Mouse (Mus musculus) embryonic facial prominence, embryonic 15.5 days (tissue): ENCODE measurements around the gene Kcna5. TPM values are rescaled to one million over a fixed set of nuclear protein-coding genes. Genes with fewer than 3 reads are reported as not detected.

ENCODE experiments used
- ATAC-seq: fragments of 200-750 bp; cut with Nextera tagmentation; 2 replicates; pipeline ENCODE4 v1.8.0; 2017; ENCODE audit warnings: low read depth, moderate TSS enrichment; ENCODE audit not compliant: insufficient number of reproducible peaks, low FRiP score, low TSS enrichment
- H3K27ac ChIP-seq: fragments of 300-500 bp; sonication (generic); replicated peaks from 2 replicates; pipeline ENCODE4 v1.5.1; 2015; ENCODE audit warnings: mild to moderate bottlenecking, inconsistent platforms
- H3K27me3 ChIP-seq: fragments of 300-500 bp; sonication (generic); 2 replicates; pipeline ENCODE4 v1.6.1; 2015; ENCODE audit warnings: inconsistent platforms
- H3K36me3 ChIP-seq: fragments of 300-500 bp; sonication (generic); 2 replicates; pipeline ENCODE4 v1.6.1; 2015; ENCODE audit warnings: mild to moderate bottlenecking, inconsistent platforms
- H3K4me1 ChIP-seq: fragments of 300-500 bp; sonication (generic); 2 replicates; pipeline ENCODE4 v1.6.1; 2015; ENCODE audit warnings: inconsistent platforms
- H3K4me2 ChIP-seq: fragments of 300-500 bp; sonication (generic); replicated peaks from 2 replicates; pipeline ENCODE4 v1.6.1; 2015; ENCODE audit warnings: mild to moderate bottlenecking, inconsistent platforms
- H3K4me3 ChIP-seq: fragments of 300-500 bp; sonication (generic); replicated peaks from 2 replicates; pipeline ENCODE4 v1.5.1; 2015; ENCODE audit warnings: mild to moderate bottlenecking, inconsistent platforms
- H3K9ac ChIP-seq: fragments of 300-500 bp; sonication (generic); 2 replicates; pipeline ENCODE4 v1.6.1; 2015; ENCODE audit warnings: inconsistent platforms
- H3K9me3 ChIP-seq: fragments of 300-500 bp; sonication (generic); replicated peaks from 2 replicates; pipeline ENCODE4 v1.6.1; 2016; ENCODE audit warnings: inconsistent platforms
- WGBS: fragments of 180-500 bp; shearing (Covaris S2); methylation state at CpG from one replicate; pipeline ENCODE4 v1.1.7; 2015; 5-methylcytosine and 5-hydroxymethylcytosine counted together
- polyA plus RNA-seq: library from polyadenylated mRNA; unstranded; fragments of >200 nt; fragmentation: Nextera tagmentation; extraction: Ambion mirVana; gene quantifications from 2 replicates; pipeline ENCODE4 v1.2.1, GENCODE M21; 2015

Kcna5 gene
- polyA plus RNA-seq, 1 experiment from 2014 or later = 7.7 TPM

- H3K9ac ChIP-seq = no peak overlapping the region
- H3K4me1 ChIP-seq = 0 out of 2 replicates have a peak, but pooled peaks cover 4% of the 10 kb centered on the region
- WGBS = 92% methylated on average over 6 of the region's 6 CpGs
- H3K9me3 ChIP-seq = no peaks in the 10 kb centered on the region
- H3K36me3 ChIP-seq = no peaks in the 10 kb centered on the region
- no peak overlapping the region for H3K4me2 ChIP-seq
- H3K27ac ChIP-seq = no peak overlapping the region
- no peak for ATAC-seq
- H3K4me3 ChIP-seq = no peak overlapping the region
- H3K27me3 ChIP-seq = no peaks in the 10 kb centered on the region; the same call in none of the 2 replicates
These were observed 34.2 kb downstream of the Kcna5 start for GRCm38 (mm10) chr6:126500985-126501384.

- Histone ChIP-seq H3K9ac (no peak overlapping the region), H3K27me3 (no peaks in the 10 kb centered on the region; the same call in none of the 2 replicates), H3K4me3 (no peak overlapping the region), H3K27ac (no peak overlapping the region), H3K36me3 (no peaks in the 10 kb centered on the region), H3K4me1 (0 out of 2 replicates have a peak, but pooled peaks cover 4% of the 10 kb centered on the region), H3K4me2 (no peak overlapping the region), H3K9me3 (no peaks in the 10 kb centered on the region)
- ATAC-seq = no peak
- WGBS = 14% methylated on average over 8 of the region's 8 CpGs
These were observed 35.1 kb downstream of the Kcna5 start for GRCm38 (mm10) chr6:126500088-126500487.

GRCm38 (mm10) chr6:126497878-126498277, 37.3 kb downstream of the Kcna5 start:
- Histone ChIP-seq H3K36me3 (no peaks in the 10 kb centered on the region), H3K4me2 (no peak overlapping the region), H3K27ac (no peak overlapping the region), H3K27me3 (no peaks in the 10 kb centered on the region; the same call in none of the 2 replicates), H3K9me3 (no peaks in the 10 kb centered on the region), H3K9ac (no peak overlapping the region), H3K4me1 (0 out of 2 replicates have a peak, but pooled peaks cover 4% of the 10 kb centered on the region), H3K4me3 (no peak overlapping the region)
- WGBS = 53% methylated on average over 5 of the region's 5 CpGs
- ATAC-seq = no peak

- H3K9ac ChIP-seq = no peak overlapping the region
- H3K4me2 ChIP-seq = no peak overlapping the region
- no peaks in the 10 kb centered on the region for H3K36me3 ChIP-seq
- H3K27ac ChIP-seq = no peak overlapping the region
- WGBS = 32% methylated on average over 6 of the region's 6 CpGs
- 0 out of 2 replicates have a peak, but pooled peaks cover 4% of the 10 kb centered on the region for H3K4me1 ChIP-seq
- H3K4me3 ChIP-seq = no peak overlapping the region
- no peaks in the 10 kb centered on the region for H3K9me3 ChIP-seq
- ATAC-seq = no peak
- H3K27me3 ChIP-seq = no peaks in the 10 kb centered on the region; the same call in 1 of the 2 replicates
These were observed 37.9 kb downstream of the Kcna5 start for GRCm38 (mm10) chr6:126497173-126497839.

GRCm38 (mm10) chr6:126487136-126487535, 48.1 kb downstream of the Kcna5 start:
- no peak overlapping the region for H3K4me3 ChIP-seq
- no peaks in the 10 kb centered on the region for H3K36me3 ChIP-seq
- no peak overlapping the region for H3K9ac ChIP-seq
- no peaks in the 10 kb centered on the region for H3K27me3 ChIP-seq
- H3K9me3 ChIP-seq = no peaks in the 10 kb centered on the region
- ATAC-seq = no peak
- no peak overlapping the region for H3K27ac ChIP-seq
- WGBS = 25% methylated on average over 4 of the region's 4 CpGs
- no peaks in the 10 kb centered on the region for H3K4me1 ChIP-seq
- H3K4me2 ChIP-seq = no peak overlapping the region

- Histone ChIP-seq H3K9ac (no peak overlapping the region), H3K27me3 (no peaks in the 10 kb centered on the region), H3K36me3 (no peaks in the 10 kb centered on the region), H3K9me3 (no peaks in the 10 kb centered on the region), H3K27ac (no peak overlapping the region), H3K4me3 (no peak overlapping the region), H3K4me2 (no peak overlapping the region), H3K4me1 (no peaks in the 10 kb centered on the region)
- no peak for ATAC-seq
- 42% methylated on average over 4 of the region's 4 CpGs for WGBS
These were observed 50.3 kb downstream of the Kcna5 start for GRCm38 (mm10) chr6:126484887-126485286.

- no peaks in the 10 kb centered on the region for H3K4me1 ChIP-seq
- no peak for ATAC-seq
- 79% methylated on average over 11 of the region's 11 CpGs for WGBS
These were observed 51.8 kb downstream of the Kcna5 start for GRCm38 (mm10) chr6:126483264-126483867.

More at GRCm38 (mm10) chr6:126483264-126483867, 51.8 kb downstream of the Kcna5 start:
- no peak overlapping the region for H3K4me3 ChIP-seq
- H3K9ac ChIP-seq = no peak overlapping the region
- H3K27me3 ChIP-seq = no peaks in the 10 kb centered on the region
- no peak overlapping the region for H3K4me2 ChIP-seq
- no peaks in the 10 kb centered on the region for H3K9me3 ChIP-seq
- no peaks in the 10 kb centered on the region for H3K36me3 ChIP-seq
- H3K27ac ChIP-seq = no peak overlapping the region

Other genes with a start within 250 kb of the Kcna5 start
- gene Kcna1, start 111.0 kb upstream of the Kcna5 start, polyA plus RNA-seq = 4.2 and 4.9 TPM in 2 replicates
- 7.0 and 7.8 TPM in 2 replicates for gene Kcna6, start 205.3 kb upstream of the Kcna5 start, polyA plus RNA-seq